Mouse (Mus musculus): ENCODE data around the gene Arrb1.
"Not testable (repeated sequence)": the region's sequence is repeated elsewhere in the genome, so short reads cannot be mapped to it uniquely, and the experiment has no call there.

Arrb1 gene

DNA sequence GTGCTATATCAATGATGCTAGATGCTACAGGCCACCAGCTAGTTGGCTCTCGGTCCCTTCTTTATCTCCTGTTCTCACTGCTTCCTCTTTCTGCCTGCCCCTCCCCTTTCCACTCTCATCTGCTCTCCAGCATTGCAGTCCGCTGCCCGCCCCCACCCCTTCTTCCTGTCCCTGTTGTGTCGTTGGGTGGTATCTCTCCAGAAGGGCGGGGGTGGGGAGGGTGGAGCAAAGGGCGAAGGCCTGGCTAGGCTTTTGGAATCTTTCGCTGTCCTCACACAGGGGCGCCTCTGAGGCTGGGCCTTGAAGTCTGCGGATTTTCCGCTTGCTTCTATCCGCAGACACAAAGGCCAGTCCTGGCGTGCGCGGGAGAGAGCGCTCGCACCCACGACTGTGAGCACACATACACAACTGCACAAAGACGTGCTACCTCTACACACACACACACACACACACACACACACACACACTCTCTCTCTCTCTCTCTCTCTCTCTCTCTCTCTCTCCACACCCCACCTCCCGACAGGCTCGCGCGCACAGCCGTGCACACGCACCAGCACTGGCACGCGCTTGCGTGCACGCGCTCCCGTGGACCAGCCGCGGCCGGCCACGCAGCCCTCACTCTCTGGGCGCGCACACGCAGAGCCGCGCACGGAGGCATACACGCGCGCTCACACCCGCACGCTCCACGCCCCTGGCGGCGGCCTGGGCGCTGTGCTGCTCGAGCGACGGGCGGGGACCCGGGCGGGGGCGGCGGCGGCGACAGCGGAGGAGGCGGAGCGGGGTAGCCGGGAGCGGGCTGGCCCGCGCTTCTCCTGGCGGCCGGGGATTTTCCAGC lies at the start of gene Arrb1:
TSS of gene Arrb1 (plus strand) at position 566 of the 835 bp plus-strand sequence.
- DNase-seq (ENCODE audit: low spot score): peak; percentile 63

DNA sequence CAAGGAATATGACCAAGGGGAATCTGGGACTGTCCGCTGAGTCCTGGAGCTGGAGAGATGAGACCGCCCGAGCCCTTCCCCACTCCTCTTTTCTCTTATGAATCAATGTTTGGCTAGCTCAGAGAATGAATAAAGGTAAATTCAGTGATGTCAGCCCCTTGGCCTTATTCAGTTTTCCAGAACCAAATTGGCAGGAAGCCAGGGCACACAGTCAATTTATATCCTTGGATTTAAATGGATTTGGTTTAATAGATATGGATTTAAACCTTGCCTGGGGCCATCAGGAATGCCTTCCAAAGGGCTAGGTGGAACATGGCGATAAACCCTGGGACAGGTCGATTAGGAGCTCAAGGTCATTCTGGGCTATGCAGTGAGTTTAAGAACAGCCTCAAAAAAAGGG lies 45.6 kb upstream of the Arrb1 start:
- DNase-seq (ENCODE audit: low spot score): no peak

DNA sequence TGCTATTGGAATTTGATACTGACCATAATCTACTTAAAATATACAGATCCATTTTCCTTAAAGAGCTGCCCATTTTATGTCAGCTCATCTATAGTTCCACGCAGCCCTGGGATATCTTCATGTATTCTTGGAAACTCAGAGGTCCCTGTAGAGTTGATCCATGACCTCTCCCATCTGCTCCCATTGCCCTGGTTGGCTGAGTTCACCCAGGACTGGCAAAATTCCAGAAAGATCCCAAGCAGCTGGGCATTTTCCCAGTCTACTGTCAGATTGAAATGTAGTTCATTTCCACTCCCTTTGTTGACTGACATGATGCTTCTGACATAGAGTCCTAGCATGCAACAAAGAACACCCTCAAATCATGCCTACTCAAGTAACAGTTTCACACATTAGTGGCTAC lies 36.1 kb upstream of the Arrb1 start:
- DNase-seq (ENCODE audit: low spot score): no peak

DNA sequence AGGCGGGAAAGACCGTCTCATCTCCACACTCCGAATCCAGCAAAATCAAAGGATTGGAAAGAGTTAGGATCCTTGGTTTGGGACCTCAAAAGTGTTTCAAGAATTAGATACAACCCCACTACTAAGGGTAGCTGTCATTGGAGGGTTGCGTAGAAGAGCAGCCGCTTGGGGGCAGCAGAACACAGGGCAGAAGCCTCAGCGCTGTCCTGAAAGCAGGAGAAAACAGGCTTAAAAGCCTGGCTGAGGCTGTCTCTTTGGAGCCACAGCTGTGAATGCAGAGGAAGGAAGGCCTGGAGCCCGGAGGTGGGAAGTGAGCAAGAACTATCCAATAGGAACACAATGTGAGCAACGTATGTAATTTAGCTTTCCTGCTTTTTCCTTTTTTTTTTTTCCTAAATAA lies 35.1 kb upstream of the Arrb1 start:
- DNase-seq (ENCODE audit: low spot score): peak; percentile 76

DNA sequence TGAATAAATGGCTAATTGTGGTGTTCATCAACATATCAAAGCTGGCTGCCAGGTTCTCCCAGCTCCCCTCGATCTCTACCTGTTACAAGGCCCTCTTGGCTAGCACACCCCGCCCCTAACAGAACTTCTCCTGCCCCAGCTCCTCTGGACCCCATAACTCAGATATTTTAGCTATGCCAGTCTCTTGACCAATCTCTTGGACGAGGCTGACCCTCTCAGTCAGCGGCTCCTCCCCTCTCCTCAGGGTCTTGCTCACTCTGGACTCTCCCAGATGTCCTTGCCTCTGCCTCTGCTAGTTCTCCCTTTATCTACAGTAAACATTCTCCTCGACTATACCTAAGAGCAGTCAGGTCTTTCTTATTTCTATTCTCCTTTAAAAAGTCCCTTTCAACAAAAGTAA lies 34.6 kb upstream of the Arrb1 start:
- no peak for DNase-seq (ENCODE audit: low spot score)

DNA sequence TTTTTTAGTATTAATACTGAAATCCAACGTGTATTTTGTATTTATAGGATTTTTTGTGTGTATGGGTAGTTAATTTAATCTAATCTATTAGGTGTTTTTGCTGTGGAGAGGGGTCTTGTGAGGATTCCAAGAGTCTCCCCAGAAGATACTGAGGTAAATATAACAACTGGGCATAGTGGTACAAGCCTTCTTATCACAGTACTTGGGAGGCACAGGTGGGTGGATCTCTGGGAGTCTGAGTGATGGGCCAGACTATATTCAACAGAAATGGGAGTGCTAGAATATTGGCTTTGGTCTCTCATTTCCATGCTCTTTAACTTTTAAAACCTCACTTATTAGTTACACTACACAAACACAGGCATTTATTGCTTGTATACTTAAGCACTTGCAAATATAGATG lies 34.1 kb upstream of the Arrb1 start:
- DNase-seq (ENCODE audit: low spot score): no peak

DNA sequence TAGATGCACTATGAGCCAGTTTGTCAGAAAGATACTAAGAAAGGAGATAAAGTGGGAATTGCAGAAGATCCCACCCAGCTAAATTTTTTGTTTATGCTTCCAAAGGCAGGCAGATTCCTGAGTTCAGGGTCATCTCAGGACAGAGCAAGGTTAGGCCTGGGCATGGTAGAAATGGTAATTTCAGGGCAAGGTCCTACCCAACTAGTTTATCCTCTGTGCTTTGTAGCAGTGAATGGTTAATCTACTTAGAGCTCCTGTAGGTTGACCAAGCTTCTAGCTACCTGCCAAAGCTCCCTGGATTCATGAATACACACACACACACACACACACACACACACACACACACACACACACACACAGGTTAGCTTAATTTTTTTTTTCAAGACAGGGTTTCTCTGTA lies 30.7 kb upstream of the Arrb1 start:
- no peak for DNase-seq (ENCODE audit: low spot score)

DNA sequence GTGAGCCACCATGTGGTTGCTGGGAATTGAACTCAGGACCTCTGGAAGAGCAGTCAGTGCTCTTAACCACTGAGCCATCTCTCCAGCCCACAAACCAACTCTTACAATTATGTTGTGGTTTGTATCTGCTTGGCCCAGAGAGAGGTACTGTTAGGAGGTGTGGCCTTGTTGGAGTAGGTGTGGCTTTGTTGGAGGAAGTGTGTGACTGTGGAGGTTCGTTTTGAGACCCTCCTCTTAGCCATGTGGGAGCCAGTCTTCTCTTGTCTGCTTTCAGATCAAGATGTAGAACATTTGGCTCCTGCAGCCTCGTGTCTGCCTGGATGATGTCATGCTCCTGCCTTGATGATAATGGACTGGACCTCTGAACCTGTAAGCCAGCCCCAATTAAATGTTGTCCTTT lies 27.1 kb upstream of the Arrb1 start:
- DNase-seq (ENCODE audit: low spot score): not testable (repeated sequence)

DNA sequence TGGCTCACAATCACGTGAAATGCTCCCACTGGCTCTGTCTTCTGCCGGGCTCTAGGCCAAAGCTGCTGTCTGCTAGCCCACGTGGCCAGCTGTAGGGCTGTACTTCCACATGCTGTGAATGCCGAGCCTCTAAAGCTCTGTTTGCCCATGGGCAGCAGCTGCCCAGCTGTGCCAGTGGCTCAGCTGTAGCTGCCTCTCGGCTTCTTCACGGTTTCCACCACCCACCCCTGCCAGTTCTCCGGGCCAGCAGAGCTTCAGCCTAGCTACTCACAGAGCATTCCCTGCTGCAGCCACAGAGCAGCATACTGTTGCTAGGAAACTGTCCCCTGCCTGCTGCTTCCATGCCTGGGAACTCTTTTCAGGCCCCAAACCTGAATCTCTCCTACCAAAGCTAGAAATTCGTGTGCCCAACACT lies 25.2 kb upstream of the Arrb1 start:
- peak; percentile 29 for DNase-seq (ENCODE audit: low spot score)

DNA sequence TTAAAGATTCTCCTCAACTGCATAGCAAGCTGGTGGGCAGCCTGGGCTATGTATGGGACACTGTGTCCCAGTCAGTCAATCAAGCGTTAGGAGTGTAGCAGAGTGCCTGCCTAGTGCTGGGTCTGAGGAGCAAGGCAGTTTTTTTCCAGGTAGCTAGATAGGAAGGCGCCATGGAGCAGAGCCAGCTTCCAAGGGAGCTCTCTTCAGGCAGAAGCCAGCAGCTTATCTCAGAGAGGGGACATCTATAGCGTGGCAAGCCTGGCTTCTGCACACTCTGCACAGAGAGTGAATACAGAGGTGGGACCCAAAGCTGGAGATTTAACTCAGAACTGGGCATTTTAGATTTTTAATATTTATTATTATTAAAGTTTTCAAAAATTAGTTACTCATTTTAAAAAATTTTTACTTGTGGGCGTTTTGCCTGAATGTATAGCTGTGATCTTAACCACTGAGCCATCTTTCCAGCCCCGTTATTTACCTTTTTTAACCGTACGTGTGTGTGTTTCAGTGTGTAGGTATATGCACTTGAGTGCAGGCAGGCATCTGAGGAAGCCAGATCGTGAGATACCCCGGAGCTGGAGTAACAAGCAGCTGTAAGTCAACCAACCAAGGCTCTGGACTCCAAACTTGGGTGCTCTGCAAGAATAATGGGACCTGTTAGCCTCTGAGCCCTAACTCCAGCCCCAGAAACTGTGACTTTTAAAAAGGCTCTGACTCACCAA lies 19.0 kb upstream of the Arrb1 start:
- no peak for DNase-seq (ENCODE audit: low spot score)

DNA sequence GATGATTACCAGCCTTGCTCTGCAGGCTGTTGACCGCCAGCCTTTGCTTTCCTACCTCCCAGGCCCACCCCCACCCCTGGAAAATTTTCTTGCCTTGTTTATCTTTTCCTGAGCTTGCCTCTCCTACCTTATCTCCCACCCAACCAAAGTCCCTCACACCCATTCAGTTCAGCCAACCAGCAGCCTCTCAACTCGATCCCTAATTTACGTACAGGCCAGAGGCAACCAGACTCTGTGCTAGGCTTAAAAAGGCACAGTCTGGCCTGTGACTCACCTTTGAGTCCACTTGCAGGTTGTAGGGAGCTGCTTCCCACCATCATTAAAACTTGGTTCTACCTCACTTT lies 18.5 kb upstream of the Arrb1 start:
- DNase-seq (ENCODE audit: low spot score): no peak

DNA sequence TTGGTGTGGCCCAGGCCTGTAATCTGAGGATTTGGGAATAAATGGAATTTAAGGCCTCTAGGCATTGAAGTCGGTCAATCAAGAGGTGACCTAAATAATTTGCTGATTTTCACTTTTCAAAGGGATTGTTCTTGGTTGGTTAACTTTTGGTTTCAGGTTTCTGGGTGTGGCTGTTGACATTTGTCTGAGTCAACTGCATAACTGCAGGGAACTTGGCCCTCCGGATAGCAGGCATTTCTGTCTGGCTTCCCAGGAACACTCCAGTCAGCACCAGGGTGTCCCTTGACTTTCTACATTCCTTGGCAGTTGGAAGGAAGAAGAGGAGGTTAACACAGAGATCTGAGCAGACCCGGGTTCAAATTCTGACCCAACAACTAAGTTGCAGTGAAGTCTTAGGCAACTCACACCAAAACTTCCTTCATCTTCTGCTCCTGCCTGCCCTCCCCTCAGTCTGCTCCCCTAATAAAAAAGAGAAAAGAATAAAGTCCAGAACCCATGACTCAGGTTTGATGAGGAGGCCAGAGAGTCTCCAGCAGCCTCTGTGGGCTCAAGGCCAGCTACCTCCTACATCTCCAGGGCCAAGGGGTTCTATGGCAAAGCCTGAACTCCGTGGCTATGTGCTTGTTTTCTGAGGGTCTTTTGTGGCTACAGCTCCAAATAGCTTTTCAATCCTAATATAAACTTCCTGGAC lies 16.2 kb upstream of the Arrb1 start:
- no peak for DNase-seq (ENCODE audit: low spot score)

DNA sequence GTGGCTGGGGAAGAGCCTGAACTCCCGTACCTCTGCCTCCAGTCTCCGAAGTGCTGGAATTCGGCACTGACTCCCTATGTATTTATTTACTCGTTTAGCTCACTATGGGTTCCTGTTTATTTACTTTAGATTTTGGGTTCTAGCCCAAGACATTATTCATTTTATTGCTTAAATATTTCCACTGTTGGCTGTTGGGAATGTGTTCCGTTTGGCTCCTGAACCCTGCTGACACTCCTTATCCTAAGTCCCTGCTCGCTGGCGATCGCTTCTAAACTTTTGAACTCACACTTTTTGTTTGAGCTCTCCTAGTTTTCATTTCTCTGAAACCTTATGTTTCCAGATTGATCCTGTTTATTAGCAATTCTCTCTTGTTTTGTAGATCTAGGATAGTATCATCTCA lies 12.1 kb upstream of the Arrb1 start:
- no peak for DNase-seq (ENCODE audit: low spot score)

DNA sequence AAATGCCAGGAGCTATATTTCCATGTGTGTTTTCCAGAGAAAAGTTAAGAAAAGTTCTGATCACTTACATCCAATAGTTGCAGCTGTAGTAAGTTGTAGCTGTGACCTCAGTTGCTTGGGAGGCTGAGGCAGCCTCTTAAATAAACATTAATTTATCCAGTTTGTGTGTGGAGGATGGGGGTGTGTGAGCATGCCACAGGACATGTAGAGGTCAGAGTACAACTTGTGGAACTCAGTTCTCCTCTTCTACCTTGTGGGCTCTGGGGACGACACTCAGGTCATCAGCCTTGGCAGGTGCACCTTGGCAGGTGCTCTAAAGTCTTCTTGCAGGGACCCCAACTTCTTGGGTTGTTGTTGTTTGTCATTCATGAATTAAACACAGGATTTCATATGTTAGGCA lies 11.4 kb upstream of the Arrb1 start:
- no peak for DNase-seq (ENCODE audit: low spot score)

DNA sequence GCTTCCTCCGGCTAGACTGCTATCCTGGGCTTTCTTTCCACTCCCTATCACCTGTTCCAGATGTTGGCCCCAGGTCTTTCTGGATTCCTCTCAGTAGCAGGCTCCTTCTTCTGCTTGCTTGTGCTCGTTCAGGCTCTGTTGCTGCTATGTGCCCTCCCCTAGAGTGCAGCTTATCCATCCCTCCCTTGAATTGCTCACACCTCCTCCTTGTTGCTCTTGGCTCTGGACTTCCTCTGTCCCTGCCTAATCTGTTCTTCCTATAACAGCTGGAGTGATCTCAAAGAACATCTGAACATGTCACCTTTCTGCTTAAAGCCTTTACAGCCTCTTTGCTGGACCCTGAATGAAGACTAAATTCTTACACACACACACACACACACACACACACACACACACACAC lies 6.7 kb upstream of the Arrb1 start:
- no peak for DNase-seq (ENCODE audit: low spot score)

DNA sequence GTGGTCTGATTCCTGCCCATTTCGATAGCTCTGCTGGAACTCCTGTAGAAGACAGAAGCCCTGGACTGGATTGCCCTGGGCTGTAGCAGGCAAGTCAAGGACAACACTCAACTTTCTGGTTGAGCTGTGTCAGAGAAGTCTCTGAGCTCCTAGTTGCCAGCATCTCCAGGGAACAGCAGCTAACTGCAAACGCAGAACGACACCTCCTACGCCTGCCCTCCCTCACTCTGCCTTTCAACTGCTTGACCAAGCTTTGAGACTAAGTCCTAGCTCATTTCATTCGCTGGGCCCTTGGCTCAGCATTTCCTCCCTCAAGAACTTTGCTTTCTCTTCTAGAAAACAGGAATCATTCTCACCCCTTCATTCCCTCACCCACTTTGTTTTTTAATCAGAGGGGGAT lies 5.9 kb upstream of the Arrb1 start:
- no peak for DNase-seq (ENCODE audit: low spot score)

DNA sequence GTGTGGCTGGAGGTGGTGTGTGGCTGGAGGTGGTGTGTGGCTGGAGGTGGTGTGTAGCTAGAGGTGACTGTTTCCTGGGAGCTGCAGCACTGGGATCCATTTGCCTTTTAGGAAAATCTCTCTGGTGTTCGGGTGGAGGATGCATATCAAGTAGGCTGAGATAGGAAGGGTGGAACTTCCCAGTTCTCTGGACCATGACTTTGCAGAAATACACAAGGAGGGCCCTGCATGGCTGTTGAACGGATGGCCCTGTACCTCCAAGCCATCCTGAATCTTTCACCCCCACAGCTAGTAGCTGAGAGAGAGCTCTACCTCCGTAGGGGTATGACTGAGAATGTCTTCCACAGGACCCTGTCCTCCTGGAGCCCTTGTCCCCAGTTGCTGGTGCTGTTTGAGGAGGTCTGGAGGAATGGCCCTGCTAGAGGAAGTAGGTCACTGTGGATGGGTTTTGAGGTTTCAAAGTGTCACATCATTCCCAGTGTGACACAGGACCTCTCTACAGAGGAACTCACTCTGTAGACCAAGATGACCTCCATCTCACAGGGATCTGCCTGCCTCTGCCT lies 3.8 kb upstream of the Arrb1 start:
- DNase-seq (ENCODE audit: low spot score): no peak

DNA sequence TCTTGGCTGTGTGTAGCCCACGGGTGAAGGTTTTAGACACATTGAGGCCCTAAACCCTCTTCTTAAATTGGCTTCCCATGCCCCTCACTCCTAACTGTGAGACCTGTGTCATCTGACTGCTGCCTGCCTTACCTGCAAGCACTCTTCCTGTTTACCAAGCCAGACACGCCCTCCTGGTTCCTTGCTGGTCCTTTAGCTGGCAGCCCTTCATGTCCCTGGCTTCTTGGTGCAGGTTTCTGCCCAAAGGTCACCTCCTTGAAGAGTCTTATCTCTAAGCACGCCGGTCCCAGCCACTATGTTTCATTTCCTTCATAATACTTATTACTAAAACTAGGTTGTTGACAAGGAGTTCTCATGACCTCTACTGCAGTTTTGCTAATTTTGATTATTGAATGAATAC lies 2.7 kb upstream of the Arrb1 start:
- DNase-seq (ENCODE audit: low spot score): no peak

DNA sequence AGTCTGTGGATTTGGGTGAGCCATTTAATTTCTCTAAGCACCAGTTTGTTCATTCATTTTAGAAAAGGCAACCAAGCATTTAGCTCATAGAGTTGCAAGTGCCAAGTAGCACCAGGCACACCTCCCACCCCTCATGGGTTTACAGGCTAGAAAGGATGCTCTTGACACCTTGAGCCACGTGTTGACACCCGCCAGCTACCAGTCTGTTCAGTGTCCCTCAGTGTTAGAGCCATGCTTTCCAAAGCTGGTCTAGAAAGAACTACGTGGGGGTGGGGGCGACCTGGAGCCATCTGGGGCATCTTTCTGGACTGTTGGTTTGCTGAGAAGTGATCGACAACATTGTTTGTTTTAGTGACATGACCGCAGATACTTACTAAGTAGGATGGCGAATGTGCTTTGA lies 1.7 kb upstream of the Arrb1 start:
- no peak for DNase-seq (ENCODE audit: low spot score)

DNA sequence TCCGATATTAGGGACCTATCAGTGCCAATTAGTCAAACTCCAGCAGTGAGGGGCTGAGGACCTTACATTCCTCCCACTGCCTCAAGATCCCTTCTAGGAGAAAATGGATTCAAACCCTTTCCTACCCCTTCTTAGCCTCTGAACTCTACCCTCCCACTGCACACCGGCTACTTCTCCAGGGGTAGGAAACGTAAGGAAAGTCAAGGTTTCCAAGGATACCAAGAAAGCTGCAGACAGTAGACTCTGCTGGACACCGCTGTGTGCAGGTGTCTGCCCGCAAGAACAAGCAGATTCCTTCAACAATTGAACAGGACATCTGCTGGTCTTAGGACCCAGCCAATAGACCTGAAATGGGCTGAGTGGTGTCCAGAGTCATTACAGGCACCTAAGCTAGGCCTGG lies 765 bp upstream of the Arrb1 start:
- no peak for DNase-seq (ENCODE audit: low spot score)

DNA sequence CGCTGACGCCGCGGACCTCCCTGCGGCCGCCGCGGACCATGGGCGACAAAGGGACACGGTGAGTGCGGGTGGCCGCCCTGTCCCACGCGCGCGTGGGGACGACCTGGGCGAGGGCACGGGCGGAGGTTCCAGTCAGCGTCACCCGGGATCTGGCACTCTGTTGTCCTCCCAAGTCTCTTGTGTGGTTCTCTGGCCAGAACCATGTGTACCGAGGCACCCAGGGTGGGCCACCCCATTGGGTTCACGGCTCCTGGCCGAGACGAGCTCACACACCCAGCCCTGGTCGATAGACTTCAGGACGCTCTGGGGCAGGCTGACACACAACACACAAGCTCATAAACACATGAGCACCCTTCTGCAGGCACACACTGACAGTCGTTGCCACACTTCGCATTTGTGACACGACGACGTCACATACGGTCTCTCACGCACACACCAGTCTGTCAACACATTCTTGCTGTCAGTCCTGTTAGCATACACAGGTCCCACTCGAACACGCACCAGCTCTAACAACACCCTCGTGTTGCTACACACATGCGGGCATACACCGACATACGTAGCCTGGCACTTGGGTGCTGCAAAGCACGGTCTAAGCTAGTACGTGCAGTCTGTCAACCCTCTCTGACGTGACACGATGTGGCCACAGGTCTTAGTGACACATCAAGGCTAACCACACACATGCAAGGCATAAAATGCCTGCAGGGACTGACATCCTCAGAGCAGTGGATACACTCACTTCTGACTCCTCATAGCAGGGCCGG lies 655 bp downstream of the Arrb1 start:
- DNase-seq (ENCODE audit: low spot score): no peak

DNA sequence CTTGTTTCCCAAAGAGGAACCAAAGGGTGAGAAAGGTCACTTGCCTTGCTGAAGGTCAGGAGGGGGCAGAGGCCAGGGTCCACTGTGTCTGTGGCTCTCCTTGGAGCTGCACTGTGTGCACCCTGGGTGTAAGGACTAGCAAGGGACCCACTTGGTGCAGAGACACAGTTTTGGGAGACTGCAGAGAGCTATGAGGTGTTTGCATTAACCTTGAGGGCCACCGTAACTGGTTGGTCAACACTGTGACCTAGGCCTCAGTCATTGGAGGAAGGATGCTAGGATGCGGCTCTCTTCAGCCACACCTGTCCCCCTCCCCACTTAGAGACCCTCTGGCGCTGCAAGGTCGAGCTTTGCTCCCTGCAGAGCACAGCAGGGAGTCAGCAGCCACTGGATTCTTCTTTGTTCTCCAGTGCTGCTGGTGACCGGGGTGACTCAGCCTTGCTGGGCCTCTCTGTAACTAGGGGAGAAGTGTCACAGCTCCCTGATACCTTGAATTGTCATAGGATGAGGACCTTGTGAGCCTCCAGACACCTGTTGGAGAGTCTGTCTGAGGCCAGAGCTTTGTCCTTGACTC lies 2.0 kb downstream of the Arrb1 start:
- DNase-seq (ENCODE audit: low spot score): no peak
